Mouse (Mus musculus) embryonic fibroblast, embryonic 13.5 days (primary cell): ENCODE results near the gene Castor2.

Experiments used
- CTCF ChIP-seq: IDR thresholded peaks from 2 replicates; pipeline ENCODE4 v1.5.1; 2011; ENCODE audit warnings: mild to moderate bottlenecking, control low read depth, low read length, moderate library complexity, borderline replicate concordance; ENCODE audit not compliant: insufficient read depth
- POLR2A ChIP-seq: IDR thresholded peaks from 2 replicates; pipeline ENCODE4 v1.6.1; 2011; ENCODE audit warnings: low read depth, mild to moderate bottlenecking, control low read depth, low read length, moderate library complexity

DNA sequence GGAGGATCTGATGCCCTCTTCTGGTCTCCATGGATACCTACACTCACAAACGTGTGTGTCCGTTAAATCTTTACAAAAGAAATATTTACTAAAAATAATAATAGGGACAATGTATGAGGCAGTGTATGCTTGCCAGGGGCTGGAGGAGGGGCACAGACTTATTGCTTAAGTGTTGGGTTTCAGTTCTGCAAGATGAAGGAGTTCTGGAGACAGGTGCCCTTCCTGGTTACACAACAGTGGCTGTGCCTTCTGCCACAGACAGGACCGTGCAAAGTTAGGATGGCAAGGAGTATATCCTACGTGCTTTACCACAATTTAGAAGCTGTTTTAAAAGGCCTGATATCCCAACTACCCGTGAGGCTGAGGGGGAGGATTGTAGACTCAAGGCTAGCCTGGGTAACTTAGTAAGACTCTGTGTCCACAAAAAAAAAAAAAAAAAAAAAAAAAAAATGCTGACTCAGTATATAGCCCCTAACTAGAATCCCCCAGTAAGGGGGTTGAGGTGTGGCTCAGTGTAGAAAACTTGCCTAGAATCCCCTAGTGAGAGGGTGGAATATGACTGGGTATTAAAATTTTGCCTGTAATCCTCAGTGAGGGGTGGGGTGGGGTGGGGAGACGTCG lies 16.2 kb downstream of the Castor2 start:
- no peak for TF ChIP-seq CTCF
- no peak for TF ChIP-seq POLR2A
